Mouse (Mus musculus) embryo, embryonic 11 days (tissue): ENCODE results near the gene Lipt2.

ENCODE experiments used
- DNase-seq: peaks from one replicate; pipeline ENCODE4 v3.0.0-alpha.2; 2015

The Lipt2 gene

DNA sequence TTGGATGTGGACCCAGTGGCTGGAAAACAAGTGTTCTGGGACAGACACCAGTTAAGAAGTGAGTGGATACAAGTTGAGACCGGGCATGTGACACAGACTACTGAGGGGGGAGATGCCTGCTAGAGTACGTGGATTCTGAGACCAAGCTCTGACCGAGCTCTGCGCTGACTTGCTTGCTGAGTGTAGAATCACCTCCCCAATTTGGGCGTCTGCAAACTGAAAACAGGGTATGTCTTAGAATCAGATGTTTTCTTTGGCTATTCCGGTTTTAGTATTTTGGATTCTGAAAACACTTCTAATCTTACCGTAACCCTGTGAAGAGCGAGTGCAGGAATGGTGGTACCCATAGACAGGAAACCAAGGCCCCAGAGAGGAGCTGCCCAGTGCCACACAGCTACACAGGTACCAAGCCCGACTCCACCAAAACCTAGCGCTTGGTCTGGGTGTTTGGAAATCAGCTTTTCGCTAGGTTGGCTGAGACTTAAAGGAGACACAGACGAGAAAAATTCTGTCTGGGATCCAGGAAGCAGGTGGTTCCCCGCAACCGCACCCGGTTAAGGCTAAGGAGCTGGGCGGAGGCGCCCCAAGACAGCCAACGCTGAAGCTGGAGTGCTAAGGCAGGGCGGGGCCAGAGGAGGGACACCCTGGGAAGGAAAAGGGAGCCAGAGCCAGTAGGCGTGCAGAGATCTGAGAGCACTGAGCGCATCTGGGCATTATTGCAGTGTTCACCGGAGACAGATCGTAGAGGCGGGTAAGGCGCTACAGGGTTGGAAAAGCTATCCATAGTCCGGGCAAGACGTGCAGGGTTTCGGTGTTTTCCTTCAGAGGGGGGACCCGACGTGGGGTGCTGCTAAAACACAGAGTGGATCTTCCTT lies 19.2 kb downstream of the Lipt2 start:
- DNase-seq, result peak; percentile 67

- DNase-seq, result peak; percentile 48
These were observed 19.8 kb downstream of the Lipt2 start for GRCm38 (mm10) chr7:100178891-100179233.

- DNase-seq, result no peak
These were observed 20.3 kb downstream of the Lipt2 start for GRCm38 (mm10) chr7:100179394-100179793.

DNA sequence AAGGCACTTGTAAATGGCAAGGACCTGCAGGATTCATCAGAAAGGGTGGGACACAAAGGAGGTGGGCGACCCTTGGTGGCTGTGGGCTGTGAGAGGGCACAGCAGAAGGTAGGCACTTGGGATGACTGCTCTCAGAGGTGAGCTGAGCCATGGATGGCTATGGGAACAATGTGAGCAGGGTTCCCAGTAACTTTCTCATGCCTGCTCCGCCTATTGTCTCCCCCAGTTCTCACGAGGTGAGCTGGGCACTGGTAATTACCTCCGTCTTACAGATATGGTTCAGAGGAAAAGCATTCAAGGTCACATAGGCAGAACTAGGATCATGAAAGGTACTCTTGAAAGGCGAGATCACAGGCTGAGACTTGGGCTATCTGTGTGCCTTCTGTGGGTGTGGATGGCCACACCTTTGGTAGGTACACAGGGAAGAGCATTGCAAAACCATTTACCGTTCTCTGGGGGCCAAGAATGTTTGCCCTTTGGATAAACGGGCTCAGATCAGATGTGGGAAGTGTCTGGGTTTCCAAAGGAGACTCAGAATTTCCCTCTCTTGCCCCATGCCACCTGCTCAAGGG lies 20.8 kb downstream of the Lipt2 start:
- DNase-seq, result no peak

GRCm38 (mm10) chr7:100181176-100181575 lies 22.1 kb downstream of the Lipt2 start:
- no peak for DNase-seq

- no peak for DNase-seq
These were observed 22.5 kb downstream of the Lipt2 start for GRCm38 (mm10) chr7:100181614-100182013.

DNA sequence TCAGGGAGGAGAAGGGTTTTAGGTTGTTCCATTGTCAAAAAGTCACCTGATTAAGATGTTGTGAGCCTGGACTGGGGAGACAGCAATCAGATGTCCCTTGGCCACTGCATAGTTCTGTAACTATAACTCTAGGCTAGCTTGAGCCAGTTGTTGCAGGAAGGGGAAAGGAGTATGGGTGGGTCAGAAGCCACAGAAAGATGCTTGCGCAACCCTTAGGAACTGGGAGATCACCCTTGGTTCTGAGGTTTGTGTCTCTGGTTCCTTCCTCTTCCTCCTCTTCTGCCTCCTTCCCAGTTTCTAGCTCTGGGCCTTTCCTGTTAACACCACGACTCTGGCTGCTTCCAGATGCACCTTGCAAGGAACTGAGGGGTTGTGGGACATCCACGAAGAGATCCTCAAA lies 23.3 kb downstream of the Lipt2 start:
- no peak for DNase-seq

GRCm38 (mm10) chr7:100187601-100188000 lies 28.5 kb downstream of the Lipt2 start:
- DNase-seq, result peak; percentile 71

DNA sequence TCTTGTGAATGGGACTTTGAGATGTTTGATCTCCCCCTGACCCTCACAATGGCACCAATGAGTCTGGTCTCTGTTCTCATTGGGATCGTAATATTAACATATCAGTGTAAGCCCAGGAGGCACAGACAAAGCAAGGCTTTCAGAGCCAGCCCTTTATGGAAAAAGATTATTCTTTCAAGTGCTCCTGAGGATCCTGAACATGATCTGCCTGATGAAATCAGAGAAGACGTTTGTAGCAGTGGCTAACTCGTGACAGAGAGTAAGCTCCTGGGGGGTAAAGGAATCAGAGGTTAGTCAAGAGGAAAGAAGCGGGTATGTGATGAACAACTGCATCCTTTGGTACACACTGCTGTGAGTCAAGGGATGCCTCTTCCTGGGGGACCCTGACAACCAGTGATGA lies 31.1 kb downstream of the Lipt2 start:
- DNase-seq, result no peak

- peak; percentile 80 for DNase-seq
These were observed 31.7 kb downstream of the Lipt2 start for GRCm38 (mm10) chr7:100190778-100191177.

- no peak for DNase-seq
These were observed 42.1 kb downstream of the Lipt2 start for GRCm38 (mm10) chr7:100201191-100201590.

DNA sequence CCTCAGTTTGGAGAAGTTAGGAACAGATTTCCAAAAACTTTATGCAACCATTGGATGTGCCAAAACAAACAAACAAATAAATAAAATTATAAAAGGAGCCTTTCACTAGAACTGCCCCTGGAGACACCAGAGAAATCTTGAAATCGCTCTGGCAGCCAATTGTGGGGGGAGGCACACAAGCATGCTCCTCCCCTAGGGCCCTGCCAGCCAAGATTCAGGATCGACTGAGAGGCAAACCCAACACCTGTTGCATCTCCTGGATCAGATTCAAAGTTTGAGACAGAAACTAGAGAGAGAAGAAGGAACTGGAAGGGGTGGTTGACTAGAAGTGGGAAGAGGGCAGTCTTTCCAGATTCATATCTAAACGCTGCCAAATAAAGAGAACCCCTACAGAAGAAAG lies 44.5 kb downstream of the Lipt2 start:
- DNase-seq, result no peak

- DNase-seq, result no peak
These were observed 45.8 kb downstream of the Lipt2 start for GRCm38 (mm10) chr7:100204871-100205270.

GRCm38 (mm10) chr7:100206144-100206543 lies 47.1 kb downstream of the Lipt2 start:
- no peak for DNase-seq

- DNase-seq, result no peak
These were observed 48.8 kb downstream of the Lipt2 start for GRCm38 (mm10) chr7:100207886-100208285.
